ENCODE assay signal across 12 mouse cellular contexts in the genomic region with DNA sequence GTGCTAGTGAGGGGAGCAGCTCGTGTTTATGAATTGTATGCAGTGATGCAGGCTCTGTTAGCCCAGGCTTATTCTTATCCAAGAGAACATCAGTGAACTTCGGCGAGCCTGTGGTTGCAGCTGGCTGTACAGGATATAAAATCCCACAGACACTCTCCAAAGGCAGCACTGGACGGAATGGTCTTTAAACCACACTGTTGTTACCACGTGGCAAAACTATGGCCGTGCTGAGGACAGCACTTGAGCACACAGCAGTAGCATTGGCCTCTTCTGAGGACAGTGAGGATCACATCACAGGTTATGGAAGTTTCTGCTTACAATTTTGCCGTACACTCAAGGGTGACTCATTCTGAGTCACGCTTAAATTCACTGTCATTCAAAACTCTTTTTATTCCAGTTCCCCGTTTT. TPM values are rescaled to one million over a fixed set of nuclear protein-coding genes. Genes with fewer than 3 reads are reported as not detected.
DNase-seq lines count a peak whose midpoint lies in the region; ATAC-seq and TF ChIP-seq lines count a peak whose summit lies in the region.
"Had no signal": no experiment of that assay in that cellular context is flagged by ENCODE, and none has a peak within 500 bp of the region (broad histone marks: within the 10 kb centered on the region; RNA-seq: fewer than 3 reads in every experiment).

No protein-coding gene starts in this region.

- no peak for TF ChIP-seq EP300 in lung, postnatal 0 days (IDR thresholded peaks at IDR 0.05)

- H3K9ac ChIP-seq in lung, postnatal 0 days (replicated peaks; ENCODE audit: low read depth): no peak overlapping the region
- H3K9ac ChIP-seq in hindbrain, embryonic 16.5 days (ENCODE audit: low read depth, low read length): no peak overlapping the region
- no peak overlapping the region for H3K9ac ChIP-seq in neural tube, embryonic 14.5 days (replicated peaks; ENCODE audit: low read depth, low read length)
- H3K9ac ChIP-seq: lung, embryonic 15.5 days had no signal

- no peaks in the 10 kb centered on the region; the same call in 1 of the 2 replicates for H3K4me1 ChIP-seq in lung, postnatal 0 days (ENCODE audit: insufficient read depth, low read depth, low read length)
- peaks cover 9% of the 10 kb centered on the region for H3K4me1 ChIP-seq in hindbrain, embryonic 16.5 days (ENCODE audit: control insufficient read depth, insufficient read depth, low read depth, low read length)
- H3K4me1 ChIP-seq in neural tube, embryonic 14.5 days (ENCODE audit: control insufficient read depth, insufficient read depth, low read length): peaks cover 8% of the 10 kb centered on the region; the same call in 1 of the 2 replicates

- no peaks in the 10 kb centered on the region for H3K27me3 ChIP-seq in lung, postnatal 0 days (replicated peaks; ENCODE audit: insufficient read depth, low read length)
- no peaks in the 10 kb centered on the region for H3K27me3 ChIP-seq in hindbrain, embryonic 16.5 days (replicated peaks; ENCODE audit: control insufficient read depth, insufficient read depth, low read length)
- no peaks in the 10 kb centered on the region for H3K27me3 ChIP-seq in neural tube, embryonic 14.5 days (ENCODE audit: control insufficient read depth, insufficient read depth, low read length)
- H3K27me3 ChIP-seq: lung, embryonic 15.5 days had no signal

- peak; percentile 57 for DNase-seq in lung, postnatal 0 days (ENCODE audit: low spot score)
- DNase-seq in lung, postnatal 4 days: no peak
- DNase-seq in brain, adult 2 months (ENCODE audit: low read depth, low spot score): peak; percentile 64
- DNase-seq in urinary bladder, adult 2 months (ENCODE audit: low spot score): no peak
- DNase-seq in layer of hippocampus, adult 9-10 months (ENCODE audit: low spot score): no peak
- no peak for DNase-seq in embryo, embryonic 10 days (ENCODE audit: low spot score)
- DNase-seq: kidney, adult 2 months had no signal

- TF ChIP-seq CTCF in lung, postnatal 0 days (IDR thresholded peaks at IDR 0.05): no peak

- WGBS in lung, postnatal 0 days: 45% methylated on average over 9 of the region's 9 CpGs
- WGBS in hindbrain, embryonic 16.5 days: 45% methylated on average over 9 of the region's 9 CpGs
- WGBS in neural tube, embryonic 14.5 days: 43% methylated on average over 9 of the region's 9 CpGs

- H3K36me3 ChIP-seq in lung, postnatal 0 days (ENCODE audit: insufficient read depth, low read length): no peaks in the 10 kb centered on the region
- H3K36me3 ChIP-seq in hindbrain, embryonic 16.5 days (ENCODE audit: control insufficient read depth, insufficient read depth, low read length): no peaks in the 10 kb centered on the region
- H3K36me3 ChIP-seq in neural tube, embryonic 14.5 days (ENCODE audit: control insufficient read depth, insufficient read depth, low read length): no peaks in the 10 kb centered on the region
- H3K36me3 ChIP-seq: forebrain, embryonic 10.5 days; lung, embryonic 15.5 days had no signal

- no peak overlapping the region for H3K4me2 ChIP-seq in lung, postnatal 0 days (replicated peaks; ENCODE audit: low read depth, low read length)
- H3K4me2 ChIP-seq in hindbrain, embryonic 16.5 days (ENCODE audit: low read length): no peak overlapping the region
- H3K4me2 ChIP-seq in neural tube, embryonic 14.5 days (ENCODE audit: low read depth, low read length): no peak overlapping the region
- H3K4me2 ChIP-seq: lung, embryonic 15.5 days had no signal

- ATAC-seq in lung, postnatal 0 days: peak; percentile 71
- peak; percentile 51; the same call in 1 of the 2 replicates for ATAC-seq in hindbrain, embryonic 16.5 days
- 0 out of 2 replicates have a peak, but pooled peaks have one; percentile 10 for ATAC-seq in neural tube, embryonic 14.5 days (ENCODE audit: low read depth)
- ATAC-seq: activated CD4-positive, CD25-positive, alpha-beta regulatory T cell, adult 4 months had no signal

- no peaks in the 10 kb centered on the region for H3K9me3 ChIP-seq in lung, postnatal 0 days (ENCODE audit: low read length)
- H3K9me3 ChIP-seq in hindbrain, embryonic 16.5 days (ENCODE audit: control insufficient read depth, low read length): no peaks in the 10 kb centered on the region
- H3K9me3 ChIP-seq in neural tube, embryonic 14.5 days (ENCODE audit: control insufficient read depth, low read length): no peaks in the 10 kb centered on the region
- H3K9me3 ChIP-seq: forebrain, embryonic 10.5 days; lung, embryonic 15.5 days had no signal

- H3K4me3 ChIP-seq in lung, postnatal 0 days (ENCODE audit: low read depth, low read length): no peak overlapping the region
- no peak overlapping the region for H3K4me3 ChIP-seq in hindbrain, embryonic 16.5 days (ENCODE audit: low read length)
- H3K4me3 ChIP-seq in neural tube, embryonic 14.5 days (ENCODE audit: low read depth, low read length): no peak overlapping the region
- H3K4me3 ChIP-seq: forebrain, embryonic 10.5 days; lung, embryonic 15.5 days had no signal

- no peak overlapping the region for H3K27ac ChIP-seq in lung, postnatal 0 days (ENCODE audit: low read length)
- peak overlapping the region; percentile 54; the same call in 1 of the 2 replicates for H3K27ac ChIP-seq in hindbrain, embryonic 16.5 days (ENCODE audit: low read depth, low read length)
- no peak overlapping the region for H3K27ac ChIP-seq in neural tube, embryonic 14.5 days (ENCODE audit: low read depth, low read length)
- H3K27ac ChIP-seq: forebrain, embryonic 10.5 days; lung, embryonic 15.5 days had no signal

RNA-seq across cellular contexts. Expression of gene Usp6nl, which starts 44.1 kb away (rescaled TPM):
- polyA plus RNA-seq in lung, postnatal 0 days (2015; fragmentation: Nextera tagmentation; extraction: Ambion mirVana): 9.5 and 11.0 TPM in 2 replicates
- 6.0 and 6.2 TPM in 2 replicates for polyA plus RNA-seq in hindbrain, embryonic 16.5 days (2015; fragmentation: Nextera tagmentation; extraction: Ambion mirVana)
- polyA plus RNA-seq in neural tube, embryonic 14.5 days (2014; fragmentation: Nextera tagmentation; extraction: Ambion mirVana): 10.0 and 10.3 TPM in 2 replicates
- polyA plus RNA-seq in urinary bladder, adult 2 months (2012; rRNA removed): 6.0 and 8.4 TPM in 2 replicates

Comparison
In these comparisons a context has a peak if more than half of its experiments do, and no peak if none do; other contexts are left out.
1. DNase-seq: peak in lung, postnatal 0 days (single experiment) and brain, adult 2 months (single experiment); none in lung, postnatal 4 days (0 of 2), urinary bladder, adult 2 months (single experiment), layer of hippocampus, adult 9-10 months (single experiment) and embryo, embryonic 10 days (single experiment).
2. ATAC-seq: peak in every context shown above with its lines; median percentile 71 in lung, postnatal 0 days; 51 in hindbrain, embryonic 16.5 days; 10 in neural tube, embryonic 14.5 days.